Mouse (Mus musculus): Measurements from ENCODE around the gene Tmub1.
"Not testable (repeated sequence)": the region's sequence is repeated elsewhere in the genome, so short reads cannot be mapped to it uniquely, and the experiment has no call there.

The Tmub1 gene

DNA sequence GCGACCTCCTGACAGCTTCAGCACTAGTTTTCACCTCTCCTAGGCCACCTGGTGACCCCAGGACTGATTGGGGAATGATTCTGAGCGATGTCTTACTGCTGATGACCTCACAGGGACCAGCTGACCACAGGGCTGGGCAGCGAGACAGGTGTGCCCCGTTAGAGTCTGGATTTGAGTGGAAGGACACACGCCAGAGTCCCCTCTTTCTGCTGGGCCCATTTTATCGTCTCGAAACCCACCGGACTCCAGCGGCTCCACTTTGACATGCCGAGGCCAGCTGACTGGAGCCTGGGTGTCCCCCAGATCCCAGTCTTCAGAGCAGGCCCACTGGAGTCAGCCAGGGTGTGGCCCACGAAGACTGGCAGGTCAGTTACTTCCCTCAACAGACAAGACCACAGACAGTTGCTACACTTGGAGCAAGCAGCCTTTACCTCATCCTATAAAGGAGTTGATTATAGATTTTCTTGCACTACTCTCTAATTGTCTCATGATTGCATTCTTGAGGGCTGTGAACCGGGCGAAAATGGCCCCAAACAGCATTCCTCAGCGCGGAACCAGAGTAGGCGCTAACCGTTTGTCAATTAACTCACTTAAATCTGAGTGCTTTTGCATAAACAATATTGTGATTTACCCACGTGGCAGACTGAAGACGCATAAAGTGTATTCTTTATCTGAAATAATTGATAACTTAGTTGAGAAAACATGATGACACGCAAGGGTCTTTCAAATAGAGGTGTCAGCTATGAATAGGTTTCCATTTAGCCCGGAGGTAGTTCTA, 23.5 kb downstream of the Tmub1 start:
- DNase-seq (ENCODE audit: low spot score in 2 of 2): peak; percentile 44 to 76

DNA sequence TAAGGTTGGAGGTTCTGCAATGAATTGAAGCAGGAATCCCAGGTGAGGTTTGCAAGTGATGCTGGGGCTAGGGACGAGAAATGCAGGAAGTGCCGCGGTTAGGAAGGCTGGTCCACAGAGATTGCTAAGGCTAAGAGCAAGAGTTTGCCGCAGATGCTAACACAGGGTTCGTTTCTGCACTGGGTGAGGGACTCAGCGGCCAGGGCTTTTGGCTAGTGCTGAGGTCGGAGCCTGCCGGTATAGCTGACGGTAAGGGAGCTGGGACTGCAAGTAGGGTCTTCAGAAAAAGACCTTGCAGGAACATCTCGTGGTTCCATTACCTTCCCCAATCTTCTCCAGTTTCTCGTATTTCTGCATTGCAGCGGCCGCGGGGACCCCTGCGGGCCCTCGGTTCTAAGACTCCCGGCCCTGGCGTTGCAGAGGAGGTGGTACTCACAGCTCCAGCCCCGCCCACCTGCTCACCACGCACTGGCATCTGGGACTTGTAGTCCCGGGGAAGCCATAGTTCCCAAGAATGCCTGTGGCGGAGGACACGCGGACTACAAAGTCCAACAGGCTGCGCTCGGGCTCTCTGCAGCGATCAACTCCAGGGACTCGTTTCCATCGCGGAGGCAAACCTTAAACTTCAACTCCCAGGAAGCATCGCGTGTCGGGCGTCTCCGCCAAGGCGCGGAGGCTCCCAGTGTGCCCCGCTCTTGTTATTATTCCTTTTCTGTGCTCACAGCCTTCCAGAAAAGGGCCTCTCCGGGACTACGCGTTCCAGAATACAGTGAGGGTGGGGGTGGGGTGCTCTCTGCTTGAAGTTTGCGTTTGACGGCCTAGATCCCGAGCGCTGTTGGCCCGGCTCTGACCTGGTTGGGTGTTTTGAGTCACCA, 24.3 kb downstream of the Tmub1 start, which contains the start of the genes Cdk5 and Slc4a2:
Gene Cdk5 (minus strand): TSS at position 402 of the 875 bp plus-strand sequence.
Gene Slc4a2 (plus strand): TSS at position 709 of the 875 bp plus-strand sequence.
- DNase-seq (ENCODE audit: low spot score in 2 of 2): peak; percentile 95 to 96

DNA sequence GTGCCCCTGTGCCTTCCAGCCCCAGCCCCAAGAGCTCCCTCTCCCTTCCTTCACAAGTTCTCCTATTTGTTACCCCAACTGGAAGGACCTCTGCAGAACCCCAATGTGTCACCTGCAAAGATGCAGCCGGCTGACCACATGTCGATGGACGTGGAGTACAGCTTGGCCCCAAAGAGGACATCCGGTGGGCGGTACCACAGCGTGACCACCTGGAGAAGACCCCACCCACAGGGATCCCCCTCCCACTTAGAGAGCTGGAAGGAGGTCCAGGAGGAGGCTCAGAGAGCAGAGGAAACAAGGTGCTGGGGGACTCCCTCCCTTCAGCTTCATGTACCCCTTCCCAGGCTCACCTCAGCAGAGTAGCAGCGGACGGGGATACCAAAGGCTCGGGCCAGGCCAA, 27.3 kb downstream of the Tmub1 start:
- DNase-seq (ENCODE audit: low spot score in 2 of 2): no peak

DNA sequence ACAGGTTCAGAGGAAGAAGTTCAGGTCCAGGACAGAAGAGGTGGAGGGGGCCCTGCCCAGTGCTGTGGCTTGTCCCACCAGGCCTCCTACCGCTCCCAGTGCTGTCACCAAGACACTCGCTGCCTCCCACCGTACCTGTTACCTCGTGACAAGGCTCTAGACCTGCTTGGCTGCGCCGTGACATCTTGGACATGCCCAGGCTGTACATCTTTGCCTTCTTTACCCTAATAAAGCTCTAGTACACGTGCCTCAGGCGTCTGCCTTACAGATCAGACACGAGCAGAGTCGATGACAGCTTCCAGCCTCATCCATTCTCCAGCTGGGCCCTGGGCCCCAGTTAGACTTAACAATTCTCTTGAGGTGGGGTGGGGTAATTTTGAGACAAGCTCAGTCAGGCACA, 30.1 kb downstream of the Tmub1 start:
- no peak for DNase-seq (ENCODE audit: low spot score in 2 of 2)

DNA sequence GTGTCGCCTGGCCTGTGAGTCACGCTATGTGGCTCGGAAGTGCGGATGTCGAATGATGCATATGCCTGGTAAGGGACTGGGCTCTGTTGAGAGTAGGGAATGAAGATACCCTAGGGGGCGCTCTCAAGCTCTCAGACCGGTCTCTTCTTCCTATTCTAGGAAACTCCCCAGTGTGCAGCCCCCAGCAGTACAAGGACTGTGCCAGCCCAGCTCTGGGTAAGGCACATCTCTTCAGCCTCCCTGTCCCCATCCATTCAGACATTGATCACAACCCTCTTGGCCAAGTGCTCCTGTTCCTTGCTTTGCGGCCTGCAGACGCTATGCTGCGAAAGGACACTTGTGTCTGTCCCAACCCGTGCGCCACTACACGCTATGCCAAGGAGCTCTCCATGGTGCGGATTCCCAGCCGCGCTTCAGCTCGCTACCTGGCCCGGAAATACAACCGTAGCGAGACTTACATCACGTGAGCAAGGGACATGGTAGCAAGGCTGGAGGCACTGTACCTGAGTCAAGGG, 31.4 kb downstream of the Tmub1 start:
- peak; percentile 60 to 81 for DNase-seq (ENCODE audit: low spot score in 2 of 2)

DNA sequence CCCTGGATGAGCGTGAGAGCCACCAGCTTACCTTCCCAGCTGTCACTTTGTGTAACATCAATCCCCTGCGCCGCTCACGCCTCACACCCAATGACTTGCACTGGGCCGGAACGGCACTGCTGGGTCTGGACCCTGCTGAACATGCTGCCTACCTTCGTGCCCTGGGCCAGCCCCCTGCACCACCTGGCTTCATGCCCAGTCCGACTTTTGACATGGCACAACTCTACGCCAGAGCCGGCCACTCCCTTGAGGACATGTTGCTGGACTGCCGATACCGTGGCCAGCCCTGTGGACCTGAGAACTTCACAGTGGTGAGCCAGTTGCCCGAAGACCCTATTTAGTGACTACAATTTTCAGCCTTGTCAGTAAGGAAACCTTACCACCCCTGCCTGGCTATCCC, 33.7 kb downstream of the Tmub1 start:
- DNase-seq (ENCODE audit: low spot score in 2 of 2): no peak

DNA sequence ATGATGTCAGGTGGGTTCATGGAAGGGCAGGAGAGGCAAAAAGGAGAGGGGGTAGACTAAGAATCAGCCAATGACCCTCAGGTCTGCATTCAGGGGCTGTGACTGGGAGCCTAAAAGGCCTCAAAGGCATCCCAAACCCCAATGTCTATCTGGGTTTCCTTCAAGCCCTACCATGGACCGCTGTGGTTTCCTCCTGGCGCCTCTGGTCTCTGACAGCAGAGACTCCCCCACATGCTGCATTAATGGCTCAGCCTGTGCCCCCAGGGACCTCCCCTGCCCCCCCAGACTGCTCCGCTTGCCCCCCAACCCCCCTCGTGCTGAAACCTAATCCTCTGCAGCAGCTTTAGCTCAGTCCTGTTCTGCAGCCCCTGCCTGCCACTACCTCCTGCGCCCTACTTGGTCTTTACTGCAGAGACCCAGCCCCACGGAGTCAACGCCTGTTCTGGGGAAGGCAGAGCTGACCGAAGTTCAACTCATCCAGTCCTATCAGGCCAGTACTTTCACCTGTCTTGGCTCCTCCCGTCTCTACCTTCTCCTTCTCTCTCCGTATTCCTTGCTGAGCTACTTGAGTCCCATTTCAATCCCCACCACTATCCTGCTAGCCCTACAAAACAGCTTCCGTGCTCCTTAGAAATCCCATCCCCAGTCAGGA, 34.5 kb downstream of the Tmub1 start, which contains the start of gene Asic3:
Gene Asic3 (plus strand): TSS at position 351 of the 652 bp plus-strand sequence.
- DNase-seq (ENCODE audit: low spot score in 2 of 2): no peak

DNA sequence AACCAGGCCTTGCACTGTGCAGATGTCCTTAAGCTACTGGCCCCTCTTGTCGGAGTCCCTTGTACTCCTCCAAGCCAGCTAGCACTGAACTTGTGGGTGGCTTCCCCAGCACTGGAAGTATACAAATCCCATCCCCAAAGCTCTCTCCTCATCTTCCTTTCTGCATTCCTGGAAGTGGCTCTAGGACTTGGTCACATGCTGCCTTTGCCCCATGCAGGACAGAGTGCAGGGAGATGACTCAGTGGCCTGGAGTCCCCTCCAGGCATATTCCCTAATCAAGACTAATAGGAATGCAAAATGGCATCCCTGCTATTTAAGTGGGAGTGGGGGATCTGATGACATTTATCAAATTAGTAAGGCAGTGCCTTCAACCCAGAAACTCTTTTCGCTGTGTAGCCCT, 35.6 kb downstream of the Tmub1 start:
- DNase-seq (ENCODE audit: low spot score in 2 of 2): no peak

DNA sequence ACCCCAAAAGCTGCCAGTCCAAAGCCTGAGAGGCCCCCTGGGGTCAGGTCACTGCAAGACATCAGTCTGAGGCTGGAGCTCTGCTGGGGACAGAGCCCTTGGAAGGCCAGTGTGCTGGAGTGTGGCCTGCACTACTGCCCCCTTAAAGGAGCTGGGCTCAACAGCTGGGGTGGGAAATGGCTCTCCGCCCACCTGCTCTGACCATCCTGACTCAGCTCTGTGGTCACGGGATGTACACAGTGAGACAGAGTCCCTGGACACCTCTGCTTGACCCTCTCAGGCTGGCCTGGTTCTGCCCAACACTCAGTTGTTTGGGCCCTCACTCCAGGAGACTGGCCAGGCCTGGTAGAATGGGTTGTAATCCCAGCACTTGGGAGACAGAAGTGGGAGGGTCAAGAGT, 38.2 kb downstream of the Tmub1 start:
- no peak for DNase-seq (ENCODE audit: low spot score in 2 of 2)

DNA sequence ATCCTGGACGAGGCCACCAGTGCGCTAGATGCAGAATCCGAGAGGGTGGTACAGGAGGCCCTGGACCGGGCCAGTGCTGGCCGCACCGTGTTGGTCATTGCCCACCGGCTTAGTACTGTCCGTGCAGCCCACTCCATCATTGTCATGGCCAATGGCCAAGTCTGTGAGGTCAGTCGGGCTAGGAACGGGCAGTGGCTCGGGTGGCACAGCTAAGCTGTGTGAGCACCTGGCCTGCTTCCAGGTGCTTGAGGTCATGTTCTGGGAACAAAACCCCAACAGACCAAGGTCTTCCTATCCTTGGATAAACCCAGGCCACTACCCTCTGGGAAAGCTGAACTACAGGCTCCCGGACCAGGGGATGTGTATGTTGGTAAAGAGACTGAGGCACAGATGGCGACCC, 39.0 kb downstream of the Tmub1 start:
- DNase-seq (ENCODE audit: low spot score in 2 of 2): no peak

DNA sequence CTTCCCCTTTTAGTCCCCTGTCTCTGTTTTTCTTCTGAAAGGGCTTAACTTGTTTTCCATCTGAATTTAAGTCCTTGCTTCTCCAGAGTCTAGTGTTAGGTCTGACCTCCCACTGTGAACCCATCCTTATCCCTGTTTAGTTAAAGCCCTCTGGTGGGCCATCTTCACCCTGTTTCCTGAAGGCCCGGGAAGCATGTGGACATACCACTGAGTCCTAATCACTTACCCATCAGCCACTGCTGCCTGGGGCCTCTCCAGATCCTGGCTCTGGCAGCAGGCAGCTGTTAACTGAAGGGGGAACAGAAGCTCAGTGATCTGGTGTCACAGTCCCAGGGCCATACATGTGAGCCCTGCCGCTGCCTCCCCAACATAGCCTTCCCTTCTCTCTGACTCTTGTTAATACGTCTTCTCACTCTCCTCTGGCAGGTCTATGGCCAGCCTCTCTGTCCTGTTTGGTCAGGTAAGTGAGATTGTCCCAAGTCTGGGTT, 42.2 kb downstream of the Tmub1 start:
- no peak for DNase-seq (ENCODE audit: low spot score in 2 of 2)

DNA sequence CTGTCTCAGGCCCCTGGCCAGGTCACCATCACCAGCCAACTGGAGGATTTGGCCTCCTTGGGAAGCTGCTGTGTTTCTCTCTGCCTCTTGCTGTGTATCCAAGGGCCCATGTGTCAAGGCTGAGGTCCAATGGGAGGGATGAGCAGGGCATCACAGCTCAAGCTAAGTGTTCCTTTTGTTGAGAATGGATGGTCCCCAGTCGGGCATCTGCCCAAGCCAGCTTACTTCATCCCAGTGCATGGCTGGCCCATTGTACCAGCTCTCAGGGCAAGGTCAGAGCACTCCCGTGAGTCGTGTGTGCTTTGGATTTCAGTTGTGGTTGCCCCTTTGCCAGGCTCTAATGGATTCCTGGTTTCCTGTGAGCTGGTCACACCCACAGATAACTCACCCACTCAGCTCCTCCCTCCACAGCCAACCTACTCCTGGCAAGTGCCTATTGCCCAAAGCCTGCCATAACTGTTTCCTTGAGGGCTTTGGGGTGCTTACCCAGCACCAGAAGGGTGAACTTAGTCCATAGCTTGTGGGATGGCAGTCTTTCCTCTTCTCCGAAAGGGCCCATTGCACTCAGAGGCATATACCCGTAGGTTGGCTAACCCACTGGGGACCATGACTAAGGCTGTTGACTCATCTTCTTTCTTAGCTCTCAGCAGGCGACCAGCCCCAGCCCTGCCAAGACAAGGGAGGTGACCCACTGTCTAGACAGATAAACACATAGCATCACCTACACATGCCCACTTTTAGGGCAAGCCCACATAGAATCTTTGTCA, 42.9 kb downstream of the Tmub1 start:
- DNase-seq (ENCODE audit: low spot score in 2 of 2): no peak

DNA sequence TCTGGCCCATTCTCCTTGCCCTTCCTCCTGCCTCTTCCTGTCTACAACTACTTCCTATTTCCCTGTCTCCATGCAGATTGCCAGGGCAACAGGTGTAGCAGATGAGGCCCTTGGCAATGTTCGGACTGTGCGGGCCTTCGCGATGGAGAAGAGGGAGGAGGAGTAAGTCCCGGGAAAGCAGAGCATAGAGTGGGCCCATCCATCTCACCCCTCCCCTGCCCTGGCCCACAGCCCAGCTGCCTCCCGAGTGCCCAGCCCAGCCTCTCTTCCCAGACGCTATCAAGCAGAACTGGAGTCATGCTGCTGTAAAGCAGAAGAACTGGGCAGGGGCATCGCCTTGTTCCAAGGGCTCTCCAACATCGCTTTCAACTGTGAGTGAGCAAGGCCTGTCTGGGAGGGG, 45.7 kb downstream of the Tmub1 start:
- no peak for DNase-seq (ENCODE audit: low spot score in 2 of 2)

DNA sequence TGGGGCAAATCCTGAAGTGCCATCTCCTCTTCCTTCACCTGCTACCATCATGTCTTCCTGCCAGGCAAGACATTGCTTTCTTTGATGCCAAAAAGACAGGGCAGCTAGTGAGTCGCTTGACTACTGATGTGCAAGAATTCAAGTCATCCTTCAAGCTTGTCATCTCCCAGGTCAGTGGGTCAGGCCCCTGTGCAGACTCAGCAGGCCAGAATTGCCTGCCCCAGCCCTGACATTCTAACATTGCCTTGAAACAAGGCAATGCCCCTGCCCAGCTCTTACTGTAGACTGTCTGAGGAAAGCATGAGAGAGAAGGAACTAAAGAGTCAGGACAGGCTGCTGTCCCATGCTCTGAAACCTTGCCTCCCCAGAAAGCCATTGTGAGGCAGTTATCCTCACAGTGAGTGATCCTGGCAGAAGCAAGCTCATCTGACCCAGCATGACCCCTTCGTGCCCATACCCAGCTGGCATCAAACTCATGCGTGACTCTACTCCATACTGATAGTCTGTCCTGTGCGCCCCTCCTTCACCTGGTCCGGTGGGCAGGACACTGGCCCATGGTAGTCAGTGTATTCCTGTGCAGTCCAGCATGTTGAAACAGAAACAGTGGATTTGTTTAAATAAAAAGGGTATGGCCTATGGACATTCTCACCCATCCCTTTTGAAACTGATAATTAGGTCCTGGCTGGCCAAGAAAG, 46.6 kb downstream of the Tmub1 start:
- DNase-seq (ENCODE audit: low spot score in 2 of 2): no peak

DNA sequence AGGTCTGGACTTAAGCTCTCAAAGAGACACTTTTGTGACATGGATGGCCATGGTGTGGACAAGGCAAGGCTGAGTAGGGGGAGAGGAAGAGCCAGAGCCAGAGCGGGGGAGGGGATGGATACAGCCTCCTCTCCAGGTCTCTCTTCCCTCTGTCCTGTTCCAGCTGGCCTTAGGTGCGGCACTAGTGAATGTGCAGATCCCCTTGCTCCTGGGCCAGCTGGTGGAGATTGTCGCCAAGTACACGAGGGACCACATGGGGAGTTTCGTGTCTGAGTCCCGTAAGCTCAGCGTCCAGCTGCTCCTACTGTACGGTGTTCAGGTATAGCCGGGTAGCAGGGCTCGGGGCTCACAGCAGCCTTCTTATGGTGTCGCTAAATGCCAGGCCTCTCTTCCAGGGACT, 47.3 kb downstream of the Tmub1 start:
- DNase-seq (ENCODE audit: low spot score in 2 of 2): no peak

DNA sequence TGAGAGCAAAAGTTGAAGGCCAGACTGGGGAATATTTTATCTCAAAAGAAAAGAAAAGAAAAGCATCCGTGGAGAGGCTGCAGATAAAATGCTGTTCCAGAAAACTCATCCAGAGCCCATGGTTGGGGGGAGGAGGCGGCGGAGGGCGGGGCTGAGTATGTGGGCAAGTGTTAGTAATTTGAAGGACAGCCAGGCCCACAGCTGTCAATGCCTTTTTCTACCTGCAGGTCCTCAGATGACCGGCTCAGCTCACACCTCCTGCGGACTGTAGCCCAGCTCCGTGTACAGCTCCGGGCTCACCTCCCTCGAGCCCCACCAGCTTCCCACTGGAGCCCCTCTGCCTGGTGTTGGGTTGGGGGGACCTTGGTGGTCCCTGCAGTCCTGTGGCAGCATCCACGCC, 48.0 kb downstream of the Tmub1 start:
- no peak for DNase-seq (ENCODE audit: low spot score in 2 of 2)

DNA sequence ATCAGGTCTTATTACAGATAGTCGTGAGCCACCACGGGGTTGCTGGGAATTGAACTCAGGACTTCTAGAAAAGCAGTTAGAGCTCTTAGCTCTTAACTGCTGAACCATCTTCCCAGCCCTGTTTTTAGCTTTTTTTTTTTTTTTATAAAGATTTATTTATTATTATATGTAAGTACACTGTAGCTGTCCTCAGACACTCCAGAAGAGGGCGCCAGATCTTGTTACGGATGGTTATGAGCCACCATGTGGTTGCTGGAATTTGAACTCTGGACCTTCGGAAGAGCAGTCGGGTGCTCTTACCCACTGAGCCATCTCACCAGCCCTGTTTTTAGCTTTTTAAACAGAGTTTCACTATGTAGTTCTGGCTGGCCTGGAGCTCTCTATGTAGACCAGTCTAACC, 51.4 kb downstream of the Tmub1 start:
- DNase-seq (ENCODE audit: low spot score in 2 of 2): not testable (repeated sequence)
